Mouse (Mus musculus): ENCODE measurements at regions not wholly inside any gene's neighbourhood (a gene's known extent, or its start where the extent isn't known, plus 50 kb on each side); places are given as distances from the start of the nearest gene placed in this dataset.

DNA sequence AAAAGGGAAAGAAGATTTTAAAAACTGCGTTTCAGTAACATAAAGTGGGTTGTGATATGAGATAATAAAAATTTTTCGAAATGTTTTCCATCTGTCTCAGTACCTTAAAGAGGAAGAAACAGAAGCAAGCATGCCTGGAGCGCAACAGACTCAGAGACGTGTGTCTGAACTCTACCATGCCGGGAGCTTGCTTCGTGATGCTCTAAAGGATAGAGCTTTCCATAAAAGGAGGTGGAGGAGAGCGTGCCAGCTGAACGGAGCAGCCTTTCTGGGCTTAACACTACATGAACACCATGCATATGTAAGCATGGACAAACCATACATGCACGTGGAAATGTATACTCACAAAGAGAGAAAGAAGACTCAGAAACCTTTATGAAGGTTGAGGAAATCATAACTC is 387.5 kb upstream of the Slc7a11 start:
- H3K27me3 ChIP-seq (ENCODE audit: control insufficient read depth, insufficient read depth, low read length), result no peaks in the 10 kb centered on the region
- DNase-seq (ENCODE audit: low spot score) (no peak), ATAC-seq (ENCODE audit: insufficient read depth, low FRiP score, low TSS enrichment) (no peak)
- H3K27ac ChIP-seq (ENCODE audit: low read depth, low read length), result no peak overlapping the region
- H3K36me3 ChIP-seq (ENCODE audit: control insufficient read depth, insufficient read depth, low read length), result no peaks in the 10 kb centered on the region
- no peaks in the 10 kb centered on the region for H3K4me1 ChIP-seq (ENCODE audit: control insufficient read depth, insufficient read depth, low read length)
- WGBS, result 88% methylated on average over 9 of the region's 9 CpGs
- H3K9ac ChIP-seq (ENCODE audit: low read length), result no peak overlapping the region
- H3K9me3 ChIP-seq (ENCODE audit: control insufficient read depth, low read length), result no peaks in the 10 kb centered on the region
- H3K4me3 ChIP-seq (ENCODE audit: low read depth, low read length), result no peak overlapping the region
- no peak overlapping the region for H3K4me2 ChIP-seq (ENCODE audit: low read depth)

DNA sequence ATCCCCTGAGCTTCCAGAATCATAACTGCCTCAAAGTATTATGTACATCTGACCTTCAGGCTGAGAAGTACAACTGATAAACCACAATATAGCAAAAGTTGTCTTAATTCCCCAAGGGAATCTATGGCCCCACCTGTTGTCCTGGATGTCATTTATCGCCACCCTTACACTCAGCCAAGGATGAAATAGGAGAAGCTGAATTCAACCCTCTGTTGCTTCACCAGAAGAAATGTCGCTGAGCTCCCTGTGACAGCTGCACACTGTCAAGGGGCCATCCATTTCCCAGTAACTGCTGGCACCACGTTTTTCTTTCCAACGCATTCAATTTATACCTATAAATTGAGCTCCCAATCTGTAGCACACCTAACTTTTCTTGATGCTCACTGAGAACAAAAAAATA is 382.0 kb upstream of the Noct start:
- 62% methylated on average over 4 of the region's 4 CpGs for WGBS
- Histone ChIP-seq H3K9ac (ENCODE audit: low read length) (no peak overlapping the region), H3K27ac (ENCODE audit: low read depth, low read length) (no peak overlapping the region), H3K27me3 (ENCODE audit: control insufficient read depth, insufficient read depth, low read length) (no peaks in the 10 kb centered on the region), H3K36me3 (ENCODE audit: control insufficient read depth, insufficient read depth, low read length) (no peaks in the 10 kb centered on the region), H3K4me3 (ENCODE audit: low read depth, low read length) (no peak overlapping the region), H3K4me1 (ENCODE audit: control insufficient read depth, insufficient read depth, low read length) (no peaks in the 10 kb centered on the region), H3K9me3 (ENCODE audit: control insufficient read depth, low read length) (no peaks in the 10 kb centered on the region), H3K4me2 (ENCODE audit: low read depth) (no peak overlapping the region)
- DNase-seq (ENCODE audit: low spot score), result no peak
- no peak for ATAC-seq (ENCODE audit: insufficient read depth, low FRiP score, low TSS enrichment)

DNA sequence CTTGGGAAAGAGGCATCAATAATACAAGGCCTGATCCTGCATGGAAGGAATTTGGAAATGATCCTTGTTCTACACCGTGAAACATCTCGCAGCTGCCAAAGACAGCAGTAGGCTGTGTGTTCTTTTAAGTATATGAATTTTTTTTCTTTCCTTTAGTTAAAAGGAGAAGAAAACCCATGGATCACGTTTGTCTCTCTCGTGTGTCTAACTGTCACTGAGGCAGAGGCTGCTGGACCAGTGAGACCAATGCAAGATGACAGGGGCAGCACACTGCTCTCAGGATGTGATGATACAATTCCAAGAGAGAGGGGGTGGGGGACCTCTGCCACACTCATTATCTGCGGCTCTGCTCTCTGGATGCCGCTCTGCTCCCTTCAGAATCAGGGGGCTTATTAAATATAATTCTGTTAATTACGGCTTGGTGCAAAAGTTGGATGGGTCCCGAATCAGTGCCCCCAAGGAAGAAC is 379.4 kb upstream of the Noct start:
- H3K9me3 ChIP-seq (ENCODE audit: control insufficient read depth, low read length), result no peaks in the 10 kb centered on the region
- no peaks in the 10 kb centered on the region for H3K4me1 ChIP-seq (ENCODE audit: control insufficient read depth, insufficient read depth, low read length)
- H3K4me3 ChIP-seq (ENCODE audit: low read depth, low read length), result no peak overlapping the region
- ATAC-seq (ENCODE audit: insufficient read depth, low FRiP score, low TSS enrichment) (no peak), DNase-seq (ENCODE audit: low spot score) (no peak)
- no peaks in the 10 kb centered on the region for H3K27me3 ChIP-seq (ENCODE audit: control insufficient read depth, insufficient read depth, low read length)
- no peak overlapping the region for H3K4me2 ChIP-seq (ENCODE audit: low read depth)
- H3K36me3 ChIP-seq (ENCODE audit: control insufficient read depth, insufficient read depth, low read length), result no peaks in the 10 kb centered on the region
- no peak overlapping the region for H3K27ac ChIP-seq (ENCODE audit: low read depth, low read length)
- no peak overlapping the region for H3K9ac ChIP-seq (ENCODE audit: low read length)
- WGBS, result 69% methylated on average over 8 of the region's 8 CpGs

DNA sequence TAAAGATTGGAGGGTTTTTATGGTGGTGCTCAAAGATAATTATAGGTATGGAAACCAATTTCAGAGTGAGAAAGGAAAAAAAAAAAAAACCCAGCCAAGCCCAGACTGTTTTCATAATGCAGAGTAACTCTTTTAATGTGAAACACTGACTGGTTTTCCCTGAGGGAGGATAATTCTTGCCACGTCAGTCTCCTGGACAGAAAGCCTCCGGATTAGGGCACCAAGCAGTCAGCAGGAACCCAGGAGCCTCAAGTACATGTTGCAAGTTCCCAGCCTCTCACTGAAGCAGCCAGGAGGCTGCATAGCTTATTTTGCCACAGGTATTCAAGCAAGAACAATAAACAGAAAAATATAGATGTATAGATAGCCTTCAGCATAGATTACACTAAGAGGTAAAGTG is 378.9 kb upstream of the Noct start:
- DNase-seq (ENCODE audit: low spot score) (no peak), ATAC-seq (ENCODE audit: insufficient read depth, low FRiP score, low TSS enrichment) (no peak)
- no peaks in the 10 kb centered on the region for H3K36me3 ChIP-seq (ENCODE audit: control insufficient read depth, insufficient read depth, low read length)
- no peaks in the 10 kb centered on the region for H3K27me3 ChIP-seq (ENCODE audit: control insufficient read depth, insufficient read depth, low read length)
- H3K27ac ChIP-seq (ENCODE audit: low read depth, low read length), result no peak overlapping the region
- no peak overlapping the region for H3K9ac ChIP-seq (ENCODE audit: low read length)
- H3K4me1 ChIP-seq (ENCODE audit: control insufficient read depth, insufficient read depth, low read length), result no peaks in the 10 kb centered on the region
- H3K4me2 ChIP-seq (ENCODE audit: low read depth), result no peak overlapping the region
- no peak overlapping the region for H3K4me3 ChIP-seq (ENCODE audit: low read depth, low read length)
- WGBS, result 58% methylated on average over 2 of the region's 2 CpGs
- H3K9me3 ChIP-seq (ENCODE audit: control insufficient read depth, low read length), result no peaks in the 10 kb centered on the region

DNA sequence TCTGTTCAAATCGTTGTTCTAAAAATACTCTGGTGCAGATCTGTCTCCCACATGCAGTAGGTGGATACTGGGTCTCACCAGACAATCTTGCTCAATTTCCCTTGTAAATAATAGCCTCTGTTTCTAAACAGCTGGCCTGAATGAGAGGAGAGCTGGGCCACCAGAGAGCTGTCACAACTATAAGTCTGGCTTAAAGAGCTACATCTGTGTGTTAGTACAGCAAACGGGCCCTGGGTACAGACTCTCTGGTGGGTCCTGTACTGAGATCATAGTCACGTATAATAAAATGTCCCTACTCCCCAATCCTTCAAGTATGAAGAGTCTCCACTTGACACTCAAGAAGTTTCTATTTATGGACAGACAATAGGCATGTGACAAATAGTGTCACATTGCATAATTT is 375.7 kb upstream of the Noct start:
- Histone ChIP-seq H3K9me3 (ENCODE audit: control insufficient read depth, low read length) (no peaks in the 10 kb centered on the region), H3K27ac (ENCODE audit: low read depth, low read length) (no peak overlapping the region), H3K4me3 (ENCODE audit: low read depth, low read length) (no peak overlapping the region), H3K27me3 (ENCODE audit: control insufficient read depth, insufficient read depth, low read length) (no peaks in the 10 kb centered on the region), H3K4me1 (ENCODE audit: control insufficient read depth, insufficient read depth, low read length) (no peaks in the 10 kb centered on the region), H3K4me2 (ENCODE audit: low read depth) (no peak overlapping the region), H3K36me3 (ENCODE audit: control insufficient read depth, insufficient read depth, low read length) (no peaks in the 10 kb centered on the region), H3K9ac (ENCODE audit: low read length) (no peak overlapping the region)
- DNase-seq (ENCODE audit: low spot score) (no peak), ATAC-seq (ENCODE audit: insufficient read depth, low FRiP score, low TSS enrichment) (no peak)
- WGBS, result 80% methylated on average over 3 of the region's 3 CpGs

DNA sequence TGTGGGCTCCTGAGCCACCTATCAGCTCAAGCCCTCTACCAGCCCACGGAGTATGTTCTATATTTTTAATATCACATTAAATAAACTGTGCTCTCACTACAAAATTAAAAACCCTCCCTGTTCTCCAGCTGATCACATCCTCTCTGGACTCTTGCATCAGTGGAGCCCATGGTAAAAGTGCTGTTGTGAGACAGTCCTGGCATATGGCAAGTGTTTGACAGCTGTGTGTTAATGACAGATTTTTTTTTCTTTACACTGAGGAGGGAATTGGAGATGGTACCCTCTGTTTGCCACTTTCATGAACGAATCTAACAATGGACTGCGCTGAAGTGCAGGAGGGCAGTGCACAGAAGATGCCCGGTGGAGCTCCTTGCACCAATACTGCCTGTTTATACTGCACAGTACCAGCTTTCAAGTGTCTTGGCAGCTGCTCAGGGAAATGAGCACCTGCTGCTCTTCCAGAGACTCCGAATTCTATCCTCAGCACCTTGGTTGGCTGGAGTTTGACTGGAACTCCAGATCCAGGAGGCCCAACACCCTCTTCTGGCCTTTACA is 373.1 kb upstream of the Noct start:
- Histone ChIP-seq H3K36me3 (ENCODE audit: control insufficient read depth, insufficient read depth, low read length) (no peaks in the 10 kb centered on the region), H3K4me1 (ENCODE audit: control insufficient read depth, insufficient read depth, low read length) (no peaks in the 10 kb centered on the region), H3K4me3 (ENCODE audit: low read depth, low read length) (no peak overlapping the region), H3K9ac (ENCODE audit: low read length) (no peak overlapping the region), H3K27me3 (ENCODE audit: control insufficient read depth, insufficient read depth, low read length) (no peaks in the 10 kb centered on the region), H3K9me3 (ENCODE audit: control insufficient read depth, low read length) (no peaks in the 10 kb centered on the region), H3K27ac (ENCODE audit: low read depth, low read length) (no peak overlapping the region), H3K4me2 (ENCODE audit: low read depth) (no peak overlapping the region)
- no peak for ATAC-seq (ENCODE audit: insufficient read depth, low FRiP score, low TSS enrichment)
- 89% methylated on average over 5 of the region's 5 CpGs for WGBS
- no peak for DNase-seq (ENCODE audit: low spot score)

DNA sequence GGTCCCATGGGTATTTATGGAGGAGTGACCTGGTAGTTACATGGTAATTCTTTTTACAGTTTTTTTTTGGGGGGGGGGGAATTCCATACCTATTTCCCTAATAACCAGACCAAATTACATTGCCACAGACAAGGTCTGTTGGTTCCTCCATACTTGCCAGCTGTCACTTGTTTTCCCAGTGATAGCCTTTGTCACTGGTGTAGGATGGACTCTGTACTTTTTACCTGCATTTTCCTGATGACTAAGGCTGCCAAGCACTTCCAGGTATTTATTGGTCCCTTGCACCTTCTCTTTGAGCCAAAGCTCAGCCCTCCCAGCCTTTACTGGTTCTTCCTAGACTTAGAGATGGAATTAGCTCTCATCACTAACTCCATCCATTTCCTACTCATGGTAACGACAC is 357.1 kb upstream of the Noct start:
- Histone ChIP-seq H3K4me3 (ENCODE audit: low read depth, low read length) (no peak overlapping the region), H3K36me3 (ENCODE audit: control insufficient read depth, insufficient read depth, low read length) (no peaks in the 10 kb centered on the region), H3K9me3 (ENCODE audit: control insufficient read depth, low read length) (no peaks in the 10 kb centered on the region), H3K27ac (ENCODE audit: low read depth, low read length) (no peak overlapping the region), H3K27me3 (ENCODE audit: control insufficient read depth, insufficient read depth, low read length) (no peaks in the 10 kb centered on the region), H3K9ac (ENCODE audit: low read length) (no peak overlapping the region), H3K4me2 (ENCODE audit: low read depth) (no peak overlapping the region), H3K4me1 (ENCODE audit: control insufficient read depth, insufficient read depth, low read length) (no peaks in the 10 kb centered on the region)
- ATAC-seq (ENCODE audit: insufficient read depth, low FRiP score, low TSS enrichment) (no peak), DNase-seq (ENCODE audit: low spot score) (no peak)
- 92% methylated on average over 1 of the region's 1 CpGs for WGBS

DNA sequence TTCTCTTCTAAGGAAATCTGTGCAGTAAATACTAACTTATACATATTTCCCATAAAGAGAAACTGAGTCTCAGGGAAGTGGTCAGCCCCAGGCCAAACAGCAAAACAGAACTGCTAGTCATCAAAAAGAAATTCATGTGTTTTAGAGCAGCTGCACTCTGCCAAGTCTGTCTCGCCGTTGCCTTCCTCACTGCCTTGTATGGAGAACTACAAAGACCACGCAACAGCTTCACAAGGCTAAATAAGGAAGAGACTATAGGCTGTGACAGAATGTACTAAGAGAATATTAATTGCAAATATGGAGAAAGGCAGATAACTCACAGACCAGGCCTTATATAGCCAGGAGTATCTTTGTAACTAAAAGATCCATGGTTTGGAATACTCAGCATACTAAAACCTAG is 355.0 kb upstream of the Noct start:
- no peaks in the 10 kb centered on the region for H3K9me3 ChIP-seq (ENCODE audit: control insufficient read depth, low read length)

DNA sequence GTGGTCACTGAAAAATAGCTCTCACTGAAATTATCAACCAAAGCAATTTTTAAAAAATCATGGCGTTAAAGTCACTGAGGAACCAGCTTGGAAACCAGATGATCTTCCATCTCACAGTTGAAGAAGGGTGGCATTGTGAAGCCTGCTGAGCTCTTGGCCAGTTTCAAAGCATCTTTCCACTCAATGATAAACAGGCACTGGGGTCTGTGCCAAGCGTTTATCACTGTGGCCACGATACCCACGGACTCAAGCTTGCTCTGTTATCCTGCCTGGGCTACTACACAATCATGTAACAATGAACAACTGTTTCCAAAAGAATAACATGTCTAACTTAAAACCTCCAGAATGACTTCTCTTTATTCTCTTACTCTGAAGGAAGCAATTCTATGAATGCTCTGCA is 345.2 kb upstream of the Noct start:
- Histone ChIP-seq H3K4me1 (ENCODE audit: control insufficient read depth, insufficient read depth, low read length) (peaks cover 12% of the 10 kb centered on the region), H3K9ac (ENCODE audit: low read length) (no peak overlapping the region), H3K27ac (ENCODE audit: low read depth, low read length) (no peak overlapping the region), H3K4me2 (ENCODE audit: low read depth) (no peak overlapping the region), H3K4me3 (ENCODE audit: low read depth, low read length) (no peak overlapping the region), H3K36me3 (ENCODE audit: control insufficient read depth, insufficient read depth, low read length) (no peaks in the 10 kb centered on the region), H3K9me3 (ENCODE audit: control insufficient read depth, low read length) (no peaks in the 10 kb centered on the region), H3K27me3 (ENCODE audit: control insufficient read depth, insufficient read depth, low read length) (no peaks in the 10 kb centered on the region)
- ATAC-seq (ENCODE audit: insufficient read depth, low FRiP score, low TSS enrichment) (no peak), DNase-seq (ENCODE audit: low spot score) (no peak)
- WGBS, result 84% methylated on average over 4 of the region's 4 CpGs

More for the DNA sequence above, 355.0 kb upstream of the Noct start:
- Histone ChIP-seq H3K36me3 (ENCODE audit: control insufficient read depth, insufficient read depth, low read length) (no peaks in the 10 kb centered on the region), H3K4me3 (ENCODE audit: low read depth, low read length) (no peak overlapping the region), H3K27me3 (ENCODE audit: control insufficient read depth, insufficient read depth, low read length) (no peaks in the 10 kb centered on the region), H3K4me1 (ENCODE audit: control insufficient read depth, insufficient read depth, low read length) (no peaks in the 10 kb centered on the region), H3K27ac (ENCODE audit: low read depth, low read length) (no peak overlapping the region), H3K4me2 (ENCODE audit: low read depth) (no peak overlapping the region), H3K9ac (ENCODE audit: low read length) (no peak overlapping the region)
- DNase-seq (ENCODE audit: low spot score) (no peak), ATAC-seq (ENCODE audit: insufficient read depth, low FRiP score, low TSS enrichment) (no peak)
- WGBS, result 90% methylated on average over 3 of the region's 3 CpGs
